Mouse (Mus musculus) right cerebral cortex, postnatal 36 days (tissue): Measurements from ENCODE around the gene Rpn2.

Experiments used
- DNase-seq, 2 experiments: peaks; one replicate each; pipeline ENCODE4 v3.0.0; 2022; ENCODE audit warnings: low spot score in 2 of 2, mixed read lengths in 1 of 2

Rpn2 gene

DNA sequence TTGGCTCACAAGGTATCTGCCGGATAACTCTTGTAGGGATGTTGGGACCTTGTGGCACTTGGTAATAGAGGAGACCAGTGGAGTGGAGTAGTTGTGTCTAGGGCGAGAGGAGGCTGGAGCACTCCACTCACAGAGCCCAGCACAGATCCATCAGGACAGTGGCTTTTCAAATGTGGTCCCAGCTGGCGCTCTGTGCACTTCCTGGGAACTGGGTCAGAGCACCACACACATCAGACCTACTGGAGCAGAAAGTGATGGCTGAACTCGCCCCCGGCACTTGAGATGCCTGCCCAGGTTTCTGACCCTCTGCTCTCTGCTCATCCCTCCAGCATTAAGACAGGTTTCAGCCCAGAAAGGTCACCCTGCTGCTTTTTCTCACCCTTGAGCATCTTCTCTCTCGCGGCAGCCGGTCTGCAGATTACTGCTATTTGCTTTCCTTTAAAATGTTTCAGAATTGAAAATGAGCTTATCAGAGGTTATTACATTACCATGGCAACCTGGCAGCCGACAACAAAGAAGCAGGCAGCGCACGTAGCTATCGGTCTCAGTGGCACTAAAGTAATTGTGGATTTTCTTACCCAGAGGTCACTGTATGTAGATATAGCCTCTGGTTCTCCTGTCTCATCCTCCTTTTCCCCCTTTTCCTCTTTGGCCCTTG, 70.4 kb downstream of the Rpn2 start:
- no peak for DNase-seq

GRCm38 (mm10) chr2:157353183-157353582, 74.4 kb downstream of the Rpn2 start:
- DNase-seq = no peak

GRCm38 (mm10) chr2:157354106-157354505, 75.3 kb downstream of the Rpn2 start:
- DNase-seq = no peak

DNA sequence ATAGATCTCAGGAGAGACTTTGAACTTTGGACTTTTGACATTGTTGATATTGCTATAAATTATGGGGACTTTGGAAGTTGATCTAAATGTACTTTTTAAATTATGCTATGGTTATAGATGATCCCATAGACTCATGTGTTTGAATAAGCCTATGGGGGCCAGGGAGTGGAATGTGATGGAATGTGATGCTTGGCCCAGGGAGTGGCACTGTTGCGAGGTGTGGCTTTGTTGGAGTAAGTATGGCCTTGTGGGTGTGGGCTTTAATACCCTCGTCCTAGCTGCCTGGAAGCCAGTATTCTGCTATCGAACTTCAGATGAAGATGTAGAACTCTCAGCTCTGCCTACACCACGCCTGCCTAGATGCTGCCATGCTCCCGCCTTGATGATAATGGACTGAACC, 81.2 kb downstream of the Rpn2 start:
- no peak for DNase-seq

- no peak for DNase-seq
Measured at GRCm38 (mm10) chr2:157363031-157363430, 84.2 kb downstream of the Rpn2 start.

DNA sequence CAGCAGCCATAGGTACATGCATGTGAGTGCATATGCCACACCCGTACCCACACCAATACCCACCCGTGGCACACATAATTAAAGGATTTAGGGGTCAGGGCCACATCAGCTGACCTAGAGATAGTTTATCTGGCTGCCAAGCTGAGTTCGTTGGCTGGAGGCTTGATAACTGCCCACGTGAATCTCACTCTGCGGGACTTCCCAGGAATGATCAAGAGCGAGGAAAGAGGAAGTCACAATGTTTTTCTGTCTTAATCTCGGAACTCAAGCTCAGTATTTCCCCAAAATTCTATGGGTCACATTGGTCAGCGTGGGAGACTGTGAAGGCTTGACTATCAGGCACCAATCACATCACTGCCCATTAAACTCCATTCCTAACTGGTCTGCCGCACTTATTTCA, 87.9 kb downstream of the Rpn2 start:
- DNase-seq = no peak

- peak; percentile 88 to 91 for DNase-seq
Measured at GRCm38 (mm10) chr2:157367184-157367893, 88.5 kb downstream of the Rpn2 start, which contains the start of gene Manbal. Gene Manbal, plus strand, starts transcription at chr2:157367594.

DNA sequence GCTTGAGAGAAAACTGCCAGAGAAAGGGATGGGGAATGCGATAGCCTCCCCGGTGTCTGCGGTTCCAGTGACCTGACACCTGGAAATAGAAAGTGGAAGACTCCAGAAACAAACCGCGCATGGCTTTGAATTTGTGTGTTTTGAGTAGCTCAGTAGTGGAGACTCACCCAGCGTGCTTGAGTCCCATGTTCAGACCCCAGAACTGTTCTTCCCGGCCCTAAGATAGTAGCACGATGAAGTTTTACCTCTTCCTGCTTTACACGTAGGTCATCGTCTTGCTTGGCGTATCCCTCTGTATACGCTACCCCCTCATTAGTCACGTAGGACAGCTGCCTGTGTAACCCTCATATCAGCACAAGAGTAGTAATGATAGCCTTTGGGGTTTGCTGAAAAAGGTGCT, 89.2 kb downstream of the Rpn2 start:
- DNase-seq = no peak

- DNase-seq = no peak
Measured at GRCm38 (mm10) chr2:157371696-157372095, 92.9 kb downstream of the Rpn2 start.

GRCm38 (mm10) chr2:157373681-157374080, 94.9 kb downstream of the Rpn2 start:
- DNase-seq = no peak

GRCm38 (mm10) chr2:157375051-157375450, 96.2 kb downstream of the Rpn2 start:
- no peak for DNase-seq
